Mouse (Mus musculus) intestine, embryonic 15.5 days (tissue): ENCODE measurements around the gene Atp11c. TPM values are rescaled to one million over a fixed set of nuclear protein-coding genes. Genes with fewer than 3 reads are reported as not detected.

Experiments used
- ATAC-seq: fragments of 200-750 bp; cut with Nextera tagmentation; 2 replicates; pipeline ENCODE4 v1.8.0; 2017; ENCODE audit warnings: moderate TSS enrichment, moderate library complexity
- H3K27ac ChIP-seq: fragments of 300-500 bp; sonication (generic); 2 replicates; pipeline ENCODE4 v1.5.1; 2015; ENCODE audit warnings: mild to moderate bottlenecking, inconsistent platforms
- H3K27me3 ChIP-seq: fragments of 300-500 bp; sonication (generic); replicated peaks from 2 replicates; pipeline ENCODE4 v1.6.1; 2015; ENCODE audit warnings: inconsistent platforms
- H3K36me3 ChIP-seq: fragments of 300-500 bp; sonication (generic); 2 replicates; pipeline ENCODE4 v1.6.1; 2015; ENCODE audit warnings: inconsistent platforms
- H3K4me1 ChIP-seq: fragments of 300-500 bp; sonication (generic); replicated peaks from 2 replicates; pipeline ENCODE4 v1.6.1; 2015; ENCODE audit warnings: inconsistent platforms
- H3K4me2 ChIP-seq: fragments of 300-500 bp; sonication (generic); replicated peaks from 2 replicates; pipeline ENCODE4 v1.6.1; 2015; ENCODE audit warnings: mild to moderate bottlenecking, inconsistent platforms
- H3K4me3 ChIP-seq: fragments of 300-500 bp; sonication (generic); replicated peaks from 2 replicates; pipeline ENCODE4 v1.5.1; 2015; ENCODE audit warnings: inconsistent platforms
- H3K9ac ChIP-seq: fragments of 300-500 bp; sonication (generic); 2 replicates; pipeline ENCODE4 v1.6.1; 2015; ENCODE audit warnings: inconsistent platforms
- H3K9me3 ChIP-seq: fragments of 300-500 bp; sonication (generic); 2 replicates; pipeline ENCODE4 v1.6.1; 2016; ENCODE audit warnings: inconsistent platforms
- WGBS: fragments of 180-500 bp; shearing (Covaris S2); methylation state at CpG from one replicate; pipeline ENCODE4 v1.1.7; 2015; 5-methylcytosine and 5-hydroxymethylcytosine counted together
- polyA plus RNA-seq: library from polyadenylated mRNA; unstranded; fragments of >200 nt; fragmentation: Nextera tagmentation; extraction: Ambion mirVana; gene quantifications from 2 replicates; pipeline ENCODE4 v1.2.1, GENCODE M21; 2015

Gene Atp11c
- polyA plus RNA-seq, 1 experiment from 2014 or later: 5.7 TPM

GRCm38 (mm10) chrX:60348741-60349140, 243.8 kb downstream of the Atp11c start:
- Histone ChIP-seq H3K4me3 (no peak overlapping the region), H3K9me3 (no peaks in the 10 kb centered on the region), H3K4me2 (no peak overlapping the region), H3K36me3 (no peaks in the 10 kb centered on the region), H3K27me3 (no peaks in the 10 kb centered on the region), H3K9ac (no peak overlapping the region), H3K27ac (no peak overlapping the region), H3K4me1 (no peaks in the 10 kb centered on the region)
- 74% methylated on average over 1 of the region's 1 CpGs for WGBS
- ATAC-seq: no peak

DNA sequence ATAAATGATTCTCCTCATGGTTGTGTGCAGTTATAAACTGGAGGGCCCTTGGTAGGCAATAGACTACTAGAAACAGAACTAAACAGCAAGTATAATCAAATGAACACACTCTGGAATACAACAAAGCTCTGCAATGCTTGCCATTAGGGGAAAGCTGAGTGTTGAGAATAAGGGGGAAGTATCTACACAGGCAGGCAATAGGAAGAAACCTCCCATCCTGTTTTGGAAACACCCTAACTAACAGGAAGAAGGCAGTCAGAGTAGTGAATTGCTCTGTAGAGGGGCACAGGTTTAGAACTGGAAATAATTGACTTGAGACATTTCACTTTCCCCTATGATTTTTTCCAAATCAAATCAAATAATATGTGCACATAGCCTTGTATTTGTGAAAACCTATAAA, 247.1 kb downstream of the Atp11c start:
- H3K4me2 ChIP-seq: no peak overlapping the region
- no peak overlapping the region for H3K9ac ChIP-seq

DNA sequence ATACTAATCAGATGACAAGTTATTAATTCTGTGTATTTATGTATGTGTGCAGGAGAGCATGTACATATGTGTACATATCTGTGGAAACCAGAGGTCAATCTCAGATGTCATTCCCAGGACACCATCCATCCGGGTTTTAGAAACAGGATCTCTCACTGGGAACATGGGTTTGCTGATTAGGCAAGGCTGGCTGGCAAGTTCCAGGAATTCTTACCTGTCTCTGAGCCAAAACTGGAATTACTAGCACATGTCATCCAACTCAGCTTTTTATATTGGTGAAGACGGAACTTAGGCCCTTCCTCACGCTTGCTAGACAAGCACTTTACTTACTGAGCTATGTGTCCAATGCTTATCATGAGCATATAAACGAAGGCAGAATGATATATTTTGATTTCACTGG, 247.5 kb downstream of the Atp11c start:
- no peak overlapping the region for H3K4me2 ChIP-seq
- H3K27ac ChIP-seq: no peak overlapping the region
- H3K9ac ChIP-seq: no peak overlapping the region
- no peaks in the 10 kb centered on the region for H3K36me3 ChIP-seq
- no peak for ATAC-seq
- H3K27me3 ChIP-seq: no peaks in the 10 kb centered on the region
- no peak overlapping the region for H3K4me3 ChIP-seq
- no peaks in the 10 kb centered on the region for H3K4me1 ChIP-seq
- whole genome bisulfite sequencing: 69% methylated on average over 4 of the region's 4 CpGs
- no peaks in the 10 kb centered on the region for H3K9me3 ChIP-seq

More for the DNA sequence above, 247.1 kb downstream of the Atp11c start:
- no peaks in the 10 kb centered on the region for H3K36me3 ChIP-seq
- no peaks in the 10 kb centered on the region for H3K27me3 ChIP-seq
- no peak overlapping the region for H3K4me3 ChIP-seq
- H3K27ac ChIP-seq: no peak overlapping the region
- ATAC-seq: no peak
- no peaks in the 10 kb centered on the region for H3K9me3 ChIP-seq
- no peaks in the 10 kb centered on the region for H3K4me1 ChIP-seq

- no peak overlapping the region for H3K9ac ChIP-seq
- no peaks in the 10 kb centered on the region for H3K4me1 ChIP-seq
- no peak overlapping the region for H3K27ac ChIP-seq
- no peaks in the 10 kb centered on the region for H3K9me3 ChIP-seq
- ATAC-seq: no peak
- H3K27me3 ChIP-seq: no peaks in the 10 kb centered on the region
- H3K4me3 ChIP-seq: no peak overlapping the region
- H3K4me2 ChIP-seq: no peak overlapping the region
- H3K36me3 ChIP-seq: no peaks in the 10 kb centered on the region
- 84% methylated on average over 3 of the region's 3 CpGs for WGBS
Observed at GRCm38 (mm10) chrX:60329735-60330134, 262.8 kb downstream of the Atp11c start.

DNA sequence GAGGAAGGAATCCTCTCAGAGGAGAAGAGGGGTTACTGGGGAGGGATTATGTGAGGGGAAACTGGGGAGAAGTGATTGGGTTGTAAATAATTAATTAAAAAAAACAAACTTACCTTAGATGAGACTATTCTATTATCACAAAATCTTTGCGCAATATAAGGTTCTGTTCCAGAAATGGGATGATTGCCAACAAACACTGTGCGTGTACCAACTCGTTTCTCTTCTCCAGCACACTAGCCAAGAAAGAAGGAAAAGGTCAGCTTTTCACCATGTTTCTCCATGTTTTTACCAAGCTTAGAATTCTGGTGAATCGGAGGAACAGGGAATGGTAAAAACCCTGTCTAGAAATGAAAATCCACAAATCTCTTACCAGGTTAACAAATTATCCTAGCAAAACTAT, 271.2 kb downstream of the Atp11c start:
- no peak for ATAC-seq
- Histone ChIP-seq H3K4me3 (no peak overlapping the region), H3K27me3 (no peaks in the 10 kb centered on the region), H3K4me1 (no peaks in the 10 kb centered on the region), H3K27ac (no peak overlapping the region), H3K4me2 (no peak overlapping the region), H3K36me3 (no peaks in the 10 kb centered on the region), H3K9ac (no peak overlapping the region), H3K9me3 (no peaks in the 10 kb centered on the region)
- whole genome bisulfite sequencing: 86% methylated on average over 4 of the region's 4 CpGs

DNA sequence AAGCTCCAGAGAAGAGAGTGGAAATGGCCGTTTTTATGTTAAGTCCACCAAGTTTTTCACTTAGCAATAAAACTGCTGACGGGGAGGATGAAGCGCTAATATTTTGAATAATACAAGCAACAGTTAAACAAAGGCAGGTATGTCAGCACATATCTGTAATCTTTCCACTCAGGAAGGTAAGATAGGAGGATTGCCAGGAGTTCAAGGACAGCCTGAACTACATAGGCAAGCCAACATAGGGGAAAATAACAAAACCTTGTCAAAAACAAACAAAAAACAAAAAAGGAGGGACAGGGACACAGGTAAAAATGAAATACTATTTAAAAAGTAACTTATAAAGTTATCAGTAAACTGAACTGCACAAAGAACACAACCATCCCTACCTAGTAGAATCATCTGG, 274.8 kb downstream of the Atp11c start:
- 92% methylated on average over 3 of the region's 3 CpGs for WGBS
- Histone ChIP-seq H3K4me1 (no peaks in the 10 kb centered on the region), H3K27me3 (no peaks in the 10 kb centered on the region)

DNA sequence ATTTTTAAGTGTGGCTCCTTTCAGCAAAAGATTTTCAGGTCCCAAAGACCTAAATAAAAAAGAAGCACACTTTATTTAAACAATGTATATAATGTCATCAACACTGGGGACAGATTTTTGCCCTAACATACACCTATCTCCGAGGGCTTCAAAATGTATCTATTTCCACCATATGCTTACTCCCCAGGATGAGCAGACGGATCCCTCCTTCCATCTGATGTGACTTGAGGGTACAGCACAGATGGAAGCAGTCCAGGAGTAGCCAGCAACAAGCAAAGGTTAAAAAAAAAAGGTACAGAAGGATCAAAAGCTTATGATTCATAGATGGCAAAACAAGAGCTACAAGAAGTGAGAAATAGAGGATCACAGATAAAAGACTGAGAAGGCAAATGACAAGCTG, 300.2 kb downstream of the Atp11c start:
- H3K36me3 ChIP-seq: no peaks in the 10 kb centered on the region
- H3K4me1 ChIP-seq: no peaks in the 10 kb centered on the region
- H3K4me2 ChIP-seq: no peak overlapping the region
- H3K27ac ChIP-seq: no peak overlapping the region
- no peaks in the 10 kb centered on the region for H3K27me3 ChIP-seq
- no peaks in the 10 kb centered on the region for H3K9me3 ChIP-seq
- ATAC-seq: no peak
- no peak overlapping the region for H3K4me3 ChIP-seq
- 80% methylated on average over 2 of the region's 2 CpGs for WGBS
- no peak overlapping the region for H3K9ac ChIP-seq

More for the DNA sequence above, 274.8 kb downstream of the Atp11c start:
- no peaks in the 10 kb centered on the region for H3K36me3 ChIP-seq
- no peak overlapping the region for H3K9ac ChIP-seq
- H3K27ac ChIP-seq: no peak overlapping the region
- no peak for ATAC-seq
- no peaks in the 10 kb centered on the region for H3K9me3 ChIP-seq
- no peak overlapping the region for H3K4me2 ChIP-seq
- H3K4me3 ChIP-seq: no peak overlapping the region

GRCm38 (mm10) chrX:60255346-60255745, 337.2 kb downstream of the Atp11c start:
- H3K4me1 ChIP-seq: no peaks in the 10 kb centered on the region
- no peaks in the 10 kb centered on the region for H3K36me3 ChIP-seq
- no peak for ATAC-seq
- no peaks in the 10 kb centered on the region for H3K9me3 ChIP-seq
- no peak overlapping the region for H3K4me3 ChIP-seq
- H3K27ac ChIP-seq: no peak overlapping the region
- no peak overlapping the region for H3K9ac ChIP-seq
- no peaks in the 10 kb centered on the region for H3K27me3 ChIP-seq
- H3K4me2 ChIP-seq: no peak overlapping the region

GRCm38 (mm10) chrX:60187726-60188125, 404.8 kb downstream of the Atp11c start:
- Histone ChIP-seq H3K4me3 (no peak overlapping the region), H3K4me2 (no peak overlapping the region), H3K27me3 (no peaks in the 10 kb centered on the region), H3K27ac (no peak overlapping the region), H3K9me3 (no peaks in the 10 kb centered on the region), H3K36me3 (no peaks in the 10 kb centered on the region), H3K4me1 (no peaks in the 10 kb centered on the region), H3K9ac (no peak overlapping the region)
- WGBS: 20% methylated on average over 1 of the region's 1 CpGs
- no peak for ATAC-seq

DNA sequence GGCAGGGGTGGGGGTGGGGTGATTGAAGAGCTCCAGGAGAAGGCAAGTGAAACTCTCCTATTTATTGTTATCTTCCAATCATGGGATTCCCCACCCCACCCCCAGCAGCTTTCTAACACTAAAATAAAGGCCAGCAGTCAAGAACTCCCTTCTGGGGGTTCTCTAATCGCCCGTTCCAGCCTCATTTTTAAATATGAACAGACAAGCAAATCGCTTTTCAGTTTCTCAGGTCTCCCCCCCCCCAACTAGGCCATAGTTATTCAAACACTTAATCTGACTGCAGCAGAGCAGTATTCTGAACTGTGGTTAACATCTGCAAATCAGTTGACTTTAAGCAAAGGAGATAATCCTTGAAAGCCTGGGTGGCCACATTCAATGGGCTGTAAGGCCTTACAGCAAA, 409.9 kb downstream of the Atp11c start:
- H3K4me1 ChIP-seq: no peaks in the 10 kb centered on the region
- H3K27me3 ChIP-seq: no peaks in the 10 kb centered on the region; the same call in 1 of the 2 replicates
- H3K9me3 ChIP-seq: no peaks in the 10 kb centered on the region
- no peak overlapping the region for H3K9ac ChIP-seq
- WGBS: 42% methylated on average over 3 of the region's 3 CpGs
- no peak overlapping the region for H3K27ac ChIP-seq
- H3K36me3 ChIP-seq: no peaks in the 10 kb centered on the region
- no peak for ATAC-seq
- no peak overlapping the region for H3K4me2 ChIP-seq
- no peak overlapping the region for H3K4me3 ChIP-seq

- H3K27me3 ChIP-seq: no peaks in the 10 kb centered on the region; the same call in 1 of the 2 replicates
- H3K4me1 ChIP-seq: no peaks in the 10 kb centered on the region
- no peaks in the 10 kb centered on the region for H3K36me3 ChIP-seq
- peak within 1 kb of the TSS; percentile 33 for H3K4me3 ChIP-seq
- H3K27ac ChIP-seq: no peak within 1 kb of the TSS
- ATAC-seq: peak; percentile 56
- H3K4me2 ChIP-seq: peak within 1 kb of the TSS; percentile 82
- no peaks in the 10 kb centered on the region for H3K9me3 ChIP-seq
- 24% methylated on average over 28 of the region's 28 CpGs for WGBS
- no peak within 1 kb of the TSS for H3K9ac ChIP-seq
Observed at GRCm38 (mm10) chrX:60178744-60179458, 413.6 kb downstream of the Atp11c start, which contains the start of gene Mcf2. Gene Mcf2 (minus strand): TSS chrX:60179089.

GRCm38 (mm10) chrX:60178025-60178743, 414.3 kb downstream of the Atp11c start:
- no peaks in the 10 kb centered on the region for H3K9me3 ChIP-seq
- no peaks in the 10 kb centered on the region; the same call in 1 of the 2 replicates for H3K27me3 ChIP-seq
- no peaks in the 10 kb centered on the region for H3K4me1 ChIP-seq
- H3K36me3 ChIP-seq: no peaks in the 10 kb centered on the region
- no peak overlapping the region for H3K27ac ChIP-seq
- peak overlapping the region; percentile 82 for H3K4me2 ChIP-seq
- H3K9ac ChIP-seq: no peak overlapping the region
- 16% methylated on average over 19 of the region's 19 CpGs for WGBS
- peak overlapping the region; percentile 33 for H3K4me3 ChIP-seq
- 0 out of 2 replicates have a peak, but pooled peaks have one; percentile 23 for ATAC-seq
